Mouse (Mus musculus) brain, embryonic 14.5 days (tissue): ENCODE measurements at regions not wholly inside any gene's neighbourhood (a gene's known extent, or its start where the extent isn't known, plus 50 kb on each side); places are given as distances from the start of the nearest gene placed in this dataset.
"Not testable (repeated sequence)": the region's sequence is repeated elsewhere in the genome, so short reads cannot be mapped to it uniquely, and the experiment has no call there.

Experiments
- CTCF ChIP-seq: fragments of 200-500 bp; IDR thresholded peaks from 2 replicates; pipeline ENCODE4 v1.5.1; 2012; ENCODE audit warnings: inconsistent platforms, mild to moderate bottlenecking, moderate library complexity, borderline replicate concordance; ENCODE audit not compliant: insufficient read depth, insufficient read length; ENCODE audit errors: extremely low read depth
- POLR2A ChIP-seq: fragments of 200-500 bp; IDR thresholded peaks from 2 replicates; pipeline ENCODE4 v1.6.1; 2012; ENCODE audit warnings: mild to moderate bottlenecking, inconsistent platforms, borderline replicate concordance; ENCODE audit not compliant: poor library complexity, insufficient read depth, insufficient read length, severe bottlenecking; ENCODE audit errors: extremely low read depth

DNA sequence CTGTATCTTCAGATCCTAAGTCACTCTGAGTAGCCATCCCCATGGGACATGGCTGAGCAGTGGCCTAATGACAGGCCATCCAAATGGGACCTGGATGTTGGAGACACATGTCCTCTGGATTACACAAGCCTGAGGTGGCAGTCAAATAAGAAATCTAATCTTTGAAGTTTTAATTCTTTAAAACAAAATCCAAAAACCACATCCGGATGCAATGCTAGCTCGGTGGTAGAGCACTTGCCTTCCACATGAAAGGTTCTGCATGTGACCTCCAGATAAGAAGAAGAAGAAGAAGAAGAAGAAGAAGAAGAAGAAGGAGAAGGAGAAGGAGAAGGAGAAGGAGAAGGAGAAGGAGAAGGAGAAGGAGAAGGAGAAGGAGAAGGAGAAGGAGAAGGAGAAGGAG lies 89.1 kb upstream of the Bmp2k start:
- TF ChIP-seq CTCF, POLR2A: not testable (repeated sequence)
